Mouse (Mus musculus) mouse trophoblast stem cell (cell line): ENCODE measurements around the gene Trim47.

ENCODE experiments used
- in situ Hi-C, 2 experiments: fragments of 300-500 bp; cut with MseI, MboI; formaldehyde crosslinking; loops; 2 replicates in 1 of 2; 3 replicates in 1 of 2; pipeline ENCODE4 v1.15.1; 2025

Trim47 gene

GRCm38 (mm10) chr11:116127156-116127980 is at the start of gene Trim47:
Gene Trim47 (minus strand): TSS chr11:116127210.
- in situ Hi-C loops, result no loop called here

- in situ Hi-C loops, result no loop called here
Observed at GRCm38 (mm10) chr11:116176010-116176409, 49.0 kb upstream of the Trim47 start.

- in situ Hi-C loops, result no loop called here
Observed at GRCm38 (mm10) chr11:116174775-116175448, 47.9 kb upstream of the Trim47 start.

- in situ Hi-C loops, result no loop called here
Observed at GRCm38 (mm10) chr11:116171959-116172358, 44.9 kb upstream of the Trim47 start.

GRCm38 (mm10) chr11:116170003-116170800 is 43.2 kb upstream of the Trim47 start:
- in situ Hi-C loops, result no loop called here

- in situ Hi-C loops, result no loop called here
Observed at GRCm38 (mm10) chr11:116169214-116169613, 42.2 kb upstream of the Trim47 start.

GRCm38 (mm10) chr11:116167884-116168439 is 41.0 kb upstream of the Trim47 start, which contains the start of gene Fbf1:
Gene Fbf1 (minus strand): TSS chr11:116168166.
- in situ Hi-C loops, result no loop called here

GRCm38 (mm10) chr11:116167232-116167631 is 40.2 kb upstream of the Trim47 start:
- in situ Hi-C loops, result no loop called here

GRCm38 (mm10) chr11:116163002-116163401 is 36.0 kb upstream of the Trim47 start:
- in situ Hi-C loops, result no loop called here

GRCm38 (mm10) chr11:116162146-116162545 is 35.1 kb upstream of the Trim47 start:
- in situ Hi-C loops, result no loop called here

- in situ Hi-C loops, result no loop called here
Observed at GRCm38 (mm10) chr11:116161312-116161711, 34.3 kb upstream of the Trim47 start.

GRCm38 (mm10) chr11:116150960-116151359 is 23.9 kb upstream of the Trim47 start:
- in situ Hi-C loops, result no loop called here

GRCm38 (mm10) chr11:116149341-116149740 is 22.3 kb upstream of the Trim47 start:
- in situ Hi-C loops, result no loop called here

- in situ Hi-C loops, result no loop called here
Observed at GRCm38 (mm10) chr11:116148761-116149221, 21.8 kb upstream of the Trim47 start.

GRCm38 (mm10) chr11:116146294-116146985 is 19.4 kb upstream of the Trim47 start:
- in situ Hi-C loops, result no loop called here

- in situ Hi-C loops, result no loop called here
Observed at GRCm38 (mm10) chr11:116145481-116146293, 18.7 kb upstream of the Trim47 start.

- in situ Hi-C loops, result no loop called here
Observed at GRCm38 (mm10) chr11:116143468-116143867, 16.5 kb upstream of the Trim47 start.

- in situ Hi-C loops, result no loop called here
Observed at GRCm38 (mm10) chr11:116142211-116142991, 15.4 kb upstream of the Trim47 start.

- in situ Hi-C loops, result no loop called here
Observed at GRCm38 (mm10) chr11:116138468-116139138, 11.6 kb upstream of the Trim47 start, which contains the start of gene Mrpl38. Gene Mrpl38 (minus strand): TSS chr11:116138868.
